Comparison of ENCODE assay signal across 18 mouse cellular contexts in the genomic region with DNA sequence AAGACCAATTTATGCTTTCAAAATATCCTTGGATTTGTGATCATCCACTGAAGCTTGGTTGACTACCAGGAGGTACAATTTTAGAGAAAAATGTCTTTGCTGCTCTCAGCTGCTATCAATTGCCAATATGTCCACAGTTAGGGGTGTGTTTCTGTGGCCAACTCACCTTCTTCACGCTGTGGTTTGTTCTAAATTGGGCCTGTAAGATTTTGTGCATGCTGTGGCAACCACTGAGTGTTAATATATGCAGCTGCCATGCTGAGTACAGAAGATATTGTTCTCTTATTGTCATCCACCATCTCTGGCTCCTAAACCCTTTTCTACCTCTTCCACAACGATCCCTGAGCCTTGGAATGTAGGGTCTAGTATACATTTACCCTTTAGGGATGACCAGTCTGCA.
"Had no signal": no experiment of that assay in that cellular context is flagged by ENCODE, and none has a peak within 500 bp of the region (broad histone marks: within the 10 kb centered on the region; RNA-seq: fewer than 3 reads in every experiment).

No protein-coding gene starts in this region.

- H3K36me3 ChIP-seq: liver, embryonic 13.5 days; midbrain, embryonic 15.5 days; neural tube, embryonic 12.5 days; neural tube, embryonic 15.5 days had no signal

- H3K27ac ChIP-seq: kidney, postnatal 0 days; layer of hippocampus, adult 2 months; liver, embryonic 13.5 days; midbrain, embryonic 15.5 days; neural tube, embryonic 12.5 days; neural tube, embryonic 15.5 days; stomach, postnatal 0 days had no signal

- ATAC-seq: midbrain, embryonic 15.5 days had no signal

- H3K4me3 ChIP-seq: layer of hippocampus, adult 2 months; liver, embryonic 13.5 days; midbrain, embryonic 15.5 days; neural tube, embryonic 12.5 days; neural tube, embryonic 15.5 days had no signal

- H3K9ac ChIP-seq: liver, embryonic 13.5 days; midbrain, embryonic 15.5 days; neural tube, embryonic 12.5 days; neural tube, embryonic 15.5 days had no signal

- H3K4me2 ChIP-seq: liver, embryonic 13.5 days; midbrain, embryonic 11.5 days; midbrain, embryonic 15.5 days; neural tube, embryonic 12.5 days; neural tube, embryonic 15.5 days had no signal

- H3K4me1 ChIP-seq: liver, embryonic 13.5 days; midbrain, embryonic 15.5 days; neural tube, embryonic 12.5 days; neural tube, embryonic 15.5 days had no signal

- DNase-seq: kidney, postnatal 25 days; layer of hippocampus, adult 9-11 months; liver, embryonic 13.5 days; lung, adult 2 months; lung, postnatal 14 days; lung, postnatal 4 days; right cerebral cortex, adult 18-20 months; right cerebral cortex, postnatal 14 days; right cerebral cortex, postnatal 4 days; thymus, adult 2 months; thymus, postnatal 25 days had no signal

- H3K27me3 ChIP-seq: liver, embryonic 13.5 days; midbrain, embryonic 15.5 days; neural tube, embryonic 12.5 days; neural tube, embryonic 15.5 days had no signal

- H3K9me3 ChIP-seq: liver, embryonic 13.5 days; midbrain, embryonic 15.5 days; neural tube, embryonic 12.5 days; neural tube, embryonic 15.5 days had no signal
